Mouse (Mus musculus): ENCODE results near the gene Vapa.
"Not testable (repeated sequence)": the region's sequence is repeated elsewhere in the genome, so short reads cannot be mapped to it uniquely, and the experiment has no call there.

Gene Vapa

DNA sequence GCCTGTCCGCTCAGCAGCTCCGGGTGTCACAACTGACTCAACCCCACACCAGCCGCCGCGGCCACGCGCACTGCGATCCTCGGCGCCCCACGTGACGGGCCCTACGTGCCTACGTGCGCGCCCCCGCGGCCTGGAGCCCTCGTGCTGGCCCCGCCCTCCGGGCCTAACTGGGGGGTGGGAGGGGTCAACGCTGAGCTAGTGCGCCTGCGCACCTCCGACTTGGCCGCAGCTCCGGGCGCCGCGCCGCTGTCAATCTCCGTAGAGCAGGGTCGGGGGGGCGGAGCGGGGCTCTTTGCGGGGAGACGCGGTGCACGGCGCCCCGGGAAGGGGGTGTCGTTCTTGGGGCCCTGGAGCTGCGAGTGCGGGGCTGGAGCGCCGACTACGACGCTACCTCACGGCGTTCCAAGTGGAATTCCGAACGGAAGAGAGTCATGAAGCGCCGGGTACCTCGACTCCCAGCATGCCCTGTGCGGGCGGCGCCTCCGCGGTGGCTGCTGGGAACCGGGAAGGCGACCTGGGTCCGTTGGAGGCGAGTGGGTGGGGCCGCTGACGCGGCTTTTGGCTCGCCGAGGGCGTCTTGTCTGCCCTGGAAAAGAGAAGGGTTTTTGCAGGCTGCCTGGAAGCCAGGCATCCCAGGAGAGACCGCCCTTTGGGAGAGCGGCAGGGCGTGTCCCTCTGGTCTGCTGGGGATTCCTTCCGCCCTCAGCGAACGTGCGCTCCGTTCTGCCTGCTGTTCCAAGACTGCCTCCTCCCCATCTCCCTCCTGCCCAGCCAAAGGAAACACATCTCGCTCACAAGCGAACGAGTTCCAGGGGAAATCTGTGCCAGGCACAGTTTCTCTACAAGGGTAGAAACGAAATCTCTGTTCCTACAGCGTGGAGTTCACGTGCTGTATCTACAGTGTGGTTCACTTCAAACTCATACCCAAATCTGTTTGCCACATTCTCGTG lies at the start of gene Vapa:
Vapa (minus strand) TSS at position 93 of the 950 bp plus-strand sequence.
- in situ Hi-C loops (cut with MboI, MseI), result loop anchor here (25.0 kb wide), 1 partner anchor 1001 kb away; the partner anchor contains the start of gene Man2a1

GRCm38 (mm10) chr17:65662662-65663061 lies 49.3 kb upstream of the Vapa start:
- in situ Hi-C loops (cut with MboI, MseI), result loop anchor here (5.0 kb wide), 1 partner anchor 105 kb away; no protein-coding TSS in a partner anchor

DNA sequence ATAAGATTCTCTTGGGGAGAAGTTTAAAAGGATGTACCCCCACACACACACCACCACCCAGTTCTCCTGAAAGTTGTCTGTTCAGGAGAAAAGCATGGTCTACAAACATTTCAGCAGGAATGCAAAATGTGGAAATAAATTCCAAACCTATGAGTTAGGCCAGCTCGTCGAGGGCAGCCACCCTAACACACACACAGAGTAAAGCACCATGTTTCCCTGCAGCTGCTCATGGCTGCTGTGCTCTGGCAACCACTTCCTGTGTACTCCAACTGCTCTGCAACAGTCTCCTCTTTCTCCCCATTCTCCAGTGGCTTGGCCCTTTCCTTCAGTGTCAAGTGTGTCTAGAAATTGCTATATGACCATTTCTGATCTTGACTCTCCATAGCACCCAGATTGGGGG lies 45.1 kb upstream of the Vapa start:
- in situ Hi-C loops (cut with MboI, MseI), result loop anchor here (10.0 kb wide), 1 partner anchor 1234 kb away; no protein-coding TSS in a partner anchor

DNA sequence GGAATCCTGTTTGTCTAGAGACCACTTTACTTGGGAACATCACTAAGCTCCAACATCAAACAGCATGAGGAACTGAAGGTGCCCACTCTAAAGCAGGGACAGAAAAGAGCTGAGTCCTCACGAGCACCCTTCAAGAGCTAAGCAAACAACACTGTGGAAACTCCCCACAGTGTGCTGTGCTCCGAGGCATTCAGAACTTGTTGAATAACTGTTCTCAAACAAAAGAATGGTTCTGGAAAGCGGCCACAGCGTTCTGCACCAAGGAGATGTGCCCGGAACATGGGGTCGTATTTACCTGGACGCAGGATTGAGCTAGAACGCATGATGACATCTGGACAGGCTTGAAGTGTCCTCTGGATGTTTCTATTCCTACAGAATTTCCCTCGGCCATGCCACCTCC lies 44.6 kb upstream of the Vapa start:
- in situ Hi-C loops (cut with MboI, MseI), result loop anchor here (10.0 kb wide), 1 partner anchor 1233 kb away; no protein-coding TSS in a partner anchor

DNA sequence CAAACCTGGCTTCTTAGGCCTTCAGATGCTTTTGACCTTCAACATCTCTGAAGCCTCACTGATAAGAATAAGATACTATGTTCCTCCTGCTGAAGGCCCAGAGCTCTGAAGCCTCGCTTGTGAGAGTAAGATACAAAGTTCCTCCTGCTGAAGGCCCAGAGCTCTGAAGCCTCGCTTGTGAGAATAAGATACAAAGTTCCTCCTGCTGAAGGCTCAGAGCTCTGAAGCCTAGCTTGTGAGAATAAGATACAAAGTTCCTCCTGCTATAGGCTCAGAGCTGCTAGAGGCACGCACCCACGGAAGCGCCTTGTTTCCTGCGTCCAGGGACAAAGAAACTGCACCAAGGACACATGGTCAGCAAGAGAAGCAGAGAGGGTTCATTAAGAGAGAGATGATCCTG lies 43.4 kb upstream of the Vapa start:
- in situ Hi-C loops (cut with MboI, MseI), result loop anchor here (10.0 kb wide), 1 partner anchor 1232 kb away; no protein-coding TSS in a partner anchor

DNA sequence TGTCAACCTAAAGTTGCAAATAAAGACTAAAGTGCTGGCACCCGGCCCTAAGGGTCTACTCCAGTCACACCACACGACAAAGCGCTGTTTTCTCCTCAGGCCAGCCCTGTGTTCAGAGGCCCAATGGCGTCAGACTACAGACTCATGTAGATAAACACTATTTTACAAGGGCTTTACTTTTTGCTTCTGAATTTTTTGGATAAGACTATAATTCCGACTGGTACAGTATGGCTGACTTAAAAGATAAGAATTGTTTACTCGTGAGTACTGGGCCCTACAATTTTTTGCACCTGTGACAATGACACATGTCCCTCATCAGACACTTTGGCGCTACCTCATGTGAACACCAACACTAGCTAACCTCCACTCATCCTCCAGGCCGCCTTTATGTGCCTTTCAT lies 42.7 kb upstream of the Vapa start:
- in situ Hi-C loops (cut with MboI, MseI), result loop anchor here (10.0 kb wide), 1 partner anchor 1231 kb away; no protein-coding TSS in a partner anchor

DNA sequence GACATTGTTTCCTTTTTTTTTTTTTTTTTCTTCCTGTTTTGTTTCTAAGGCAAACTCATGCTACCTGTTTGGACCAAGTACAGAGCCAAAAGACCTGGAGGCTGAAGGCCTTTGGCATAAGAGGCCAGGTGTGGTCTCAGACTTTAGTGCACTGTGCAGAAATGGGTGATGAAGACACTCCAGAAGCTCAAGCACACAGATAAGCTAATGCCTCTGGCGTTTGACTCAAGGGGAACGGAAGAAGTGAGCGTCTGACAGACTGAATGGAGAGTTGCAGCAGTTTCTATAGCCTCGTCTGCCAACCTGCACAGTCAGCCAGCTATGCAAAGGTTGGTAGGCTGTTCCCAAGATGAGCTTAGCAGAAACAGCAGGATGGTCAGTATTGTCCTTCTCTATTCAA lies 42.3 kb upstream of the Vapa start:
- in situ Hi-C loops (cut with MboI, MseI), result loop anchor here (10.0 kb wide), 1 partner anchor 1231 kb away; no protein-coding TSS in a partner anchor

GRCm38 (mm10) chr17:65650598-65650997 lies 37.2 kb upstream of the Vapa start:
- in situ Hi-C loops (cut with MboI, MseI), result loop anchor here (10.0 kb wide), 1 partner anchor 1226 kb away; no protein-coding TSS in a partner anchor

GRCm38 (mm10) chr17:65649175-65649493 lies 35.8 kb upstream of the Vapa start:
- in situ Hi-C loops (cut with MboI, MseI), result no loop called here

DNA sequence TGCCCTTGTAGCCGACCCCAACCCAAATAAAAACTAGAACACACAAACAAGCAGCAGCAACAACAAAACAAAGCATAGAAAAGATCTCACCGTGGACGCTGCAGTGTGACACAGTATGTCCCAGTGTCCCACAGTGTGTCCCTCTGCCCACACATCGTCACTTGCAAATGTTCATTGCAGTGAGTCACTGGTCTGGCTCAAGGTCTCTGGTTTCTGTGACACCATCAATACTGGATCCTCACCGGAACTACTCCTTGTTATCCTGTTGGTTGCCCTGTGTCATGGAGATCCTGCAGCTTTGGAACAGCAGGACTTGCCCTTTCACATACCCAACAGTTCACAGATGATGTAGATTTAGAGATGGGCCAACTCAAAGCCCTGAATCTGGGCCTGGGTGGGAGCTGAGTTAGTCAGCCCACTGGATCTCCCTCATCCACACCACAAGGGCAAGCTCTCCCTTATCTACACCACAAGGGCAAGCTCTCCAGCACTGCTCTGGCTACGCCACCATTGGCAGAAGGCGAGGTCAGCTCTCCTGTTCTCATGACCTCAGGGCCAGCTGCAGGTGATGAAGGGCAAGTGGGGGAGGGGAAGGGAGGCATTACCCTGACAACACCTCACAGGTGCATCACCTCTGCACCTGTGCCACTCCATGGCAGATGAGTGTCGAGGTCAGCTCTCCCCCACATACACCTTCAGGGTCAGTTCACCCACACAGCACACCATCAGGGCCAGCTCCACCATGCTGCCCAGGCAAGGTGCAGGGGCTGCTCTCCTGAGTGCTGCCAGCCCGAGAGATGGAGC lies 35.2 kb upstream of the Vapa start:
- in situ Hi-C loops (cut with MboI, MseI), result no loop called here

- in situ Hi-C loops (cut with MboI, MseI), result no loop called here
These were observed 34.6 kb upstream of the Vapa start for GRCm38 (mm10) chr17:65647961-65648360.

- in situ Hi-C loops (cut with MboI, MseI), result no loop called here
These were observed 33.9 kb upstream of the Vapa start for GRCm38 (mm10) chr17:65647226-65647625.

- in situ Hi-C loops (cut with MboI, MseI), result no loop called here
These were observed 30.2 kb upstream of the Vapa start for GRCm38 (mm10) chr17:65643579-65643978.

- in situ Hi-C loops (cut with MboI, MseI), result no loop called here
These were observed 29.7 kb upstream of the Vapa start for GRCm38 (mm10) chr17:65643051-65643521.

GRCm38 (mm10) chr17:65642578-65642991 lies 29.2 kb upstream of the Vapa start:
- in situ Hi-C loops (cut with MboI, MseI), result no loop called here

GRCm38 (mm10) chr17:65641734-65642218 lies 28.4 kb upstream of the Vapa start, which contains the start of gene Txndc2:
Gene Txndc2 (minus strand): TSS chr17:65642168.
- in situ Hi-C loops (cut with MboI, MseI), result no loop called here

DNA sequence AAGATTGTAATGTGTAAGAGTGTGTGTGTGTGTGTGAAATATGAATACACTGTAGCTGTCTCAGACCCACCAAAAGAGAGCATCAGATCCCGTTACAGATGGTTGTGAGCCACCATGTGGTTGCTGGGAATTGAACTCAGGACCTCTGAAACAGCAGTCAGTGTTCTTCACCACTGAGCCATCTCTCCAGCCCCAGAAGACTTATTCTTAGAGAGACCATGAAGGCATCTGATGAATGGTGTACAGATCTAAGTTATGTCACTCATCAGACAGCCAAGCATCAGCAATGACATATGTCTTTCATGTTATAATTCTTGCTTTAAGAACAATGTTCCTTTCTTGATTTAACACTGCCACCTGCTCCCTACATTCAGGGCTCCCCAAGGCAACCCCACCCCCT lies 25.8 kb upstream of the Vapa start:
- in situ Hi-C loops (cut with MboI, MseI), result no loop called here

DNA sequence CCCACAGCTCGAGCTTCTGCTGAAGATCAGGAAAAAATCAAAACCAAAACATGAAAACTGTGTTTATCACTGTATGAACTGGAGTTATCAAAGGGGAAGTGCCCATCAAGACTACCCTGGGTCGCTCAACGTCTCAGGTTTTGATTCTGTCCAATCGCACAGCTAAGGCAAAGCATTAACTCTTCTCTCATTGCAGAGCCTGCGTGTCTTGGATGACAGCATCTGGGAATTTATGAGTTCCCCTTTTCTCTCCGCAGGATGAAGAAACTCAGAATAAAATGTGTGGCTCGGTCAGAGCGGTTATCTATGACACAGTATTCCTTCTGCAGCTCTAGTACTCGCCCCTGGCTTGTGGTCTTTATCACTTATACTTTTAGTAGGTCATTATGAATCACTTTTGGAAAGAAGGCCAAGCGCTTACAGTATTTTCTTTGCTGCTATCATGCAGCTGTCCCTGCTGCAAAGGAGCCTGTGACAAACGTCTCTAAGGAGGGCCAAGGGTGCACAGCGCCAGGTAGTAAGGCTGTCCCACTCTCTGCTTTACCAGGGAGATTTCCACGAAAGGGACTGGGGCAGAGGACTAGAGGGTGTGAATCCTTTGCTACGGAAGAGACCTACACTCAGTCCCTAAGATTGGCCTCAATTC lies 22.5 kb upstream of the Vapa start:
- in situ Hi-C loops (cut with MboI, MseI), result no loop called here

GRCm38 (mm10) chr17:65629943-65630342 lies 16.6 kb upstream of the Vapa start:
- in situ Hi-C loops (cut with MboI, MseI), result no loop called here

DNA sequence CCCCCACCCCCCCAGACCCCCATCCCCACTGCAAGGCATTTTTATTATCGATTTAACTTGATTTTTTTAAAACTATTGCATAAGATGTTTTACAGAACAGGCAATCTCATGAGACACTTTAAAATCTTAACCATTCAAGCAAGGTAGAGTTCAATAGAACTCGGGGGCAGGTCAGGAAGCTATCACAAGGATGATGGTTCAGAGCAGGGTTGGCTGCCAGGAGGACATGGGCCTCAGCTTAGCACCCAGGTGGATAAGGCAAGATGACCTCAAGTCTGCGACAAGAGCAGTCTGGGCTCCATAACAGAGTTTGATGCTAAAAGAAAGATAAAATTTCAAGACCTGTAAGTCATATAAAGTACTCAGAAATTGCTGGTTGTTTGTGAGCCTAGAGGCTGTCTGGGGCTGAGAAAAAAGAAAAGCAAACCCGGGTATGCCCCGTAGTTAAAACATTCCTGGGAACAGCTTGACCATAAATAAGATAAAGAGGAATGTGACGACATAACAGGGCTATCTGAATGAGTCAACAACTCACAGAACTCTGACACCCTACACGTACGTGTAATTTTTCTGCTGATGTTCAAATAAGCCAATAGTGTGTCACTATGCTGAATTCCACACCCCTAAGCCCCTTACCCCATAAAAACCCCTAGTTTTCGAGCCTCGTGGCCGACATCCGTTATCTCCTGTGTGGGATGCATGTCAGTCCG lies 15.6 kb upstream of the Vapa start:
- in situ Hi-C loops (cut with MboI, MseI), result not testable (repeated sequence)

DNA sequence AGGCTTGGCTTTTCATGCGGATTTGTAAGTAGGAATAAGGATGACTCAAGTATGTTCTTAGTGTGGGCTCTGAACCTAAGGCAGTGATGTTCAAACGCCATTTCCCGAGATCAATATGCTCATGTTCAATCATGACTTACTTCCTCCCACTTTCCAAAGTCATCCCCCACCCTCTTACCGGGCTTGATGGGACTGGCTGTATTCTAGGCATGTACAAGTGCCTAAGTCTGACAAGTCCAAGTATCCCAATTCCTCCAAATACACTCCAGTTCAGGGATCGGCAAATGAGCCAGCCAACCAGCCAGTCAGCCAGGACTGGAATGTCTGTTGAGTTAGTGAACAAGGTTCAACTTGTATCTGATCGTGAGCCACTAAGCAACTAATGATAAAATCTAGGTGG lies 12.9 kb upstream of the Vapa start:
- in situ Hi-C loops (cut with MboI, MseI), result no loop called here
